Mouse (Mus musculus): ENCODE results near the gene Itgbl1.

The Itgbl1 gene

GRCm38 (mm10) chr14:123967996-123968395, 308.2 kb downstream of the Itgbl1 start:
- DNase-seq (ENCODE audit: low spot score), result no peak

GRCm38 (mm10) chr14:123990591-123991195, 330.9 kb downstream of the Itgbl1 start:
- no peak for DNase-seq (ENCODE audit: low spot score)
